Mouse (Mus musculus): ENCODE results near the gene Tas2r108. TPM values are rescaled to one million over a fixed set of nuclear protein-coding genes. Genes with fewer than 3 reads are reported as not detected.

Gene Tas2r108
- polyA plus RNA-seq (2014; fragmentation: Nextera tagmentation; extraction: Ambion mirVana), result not detected in 2 replicates

DNA sequence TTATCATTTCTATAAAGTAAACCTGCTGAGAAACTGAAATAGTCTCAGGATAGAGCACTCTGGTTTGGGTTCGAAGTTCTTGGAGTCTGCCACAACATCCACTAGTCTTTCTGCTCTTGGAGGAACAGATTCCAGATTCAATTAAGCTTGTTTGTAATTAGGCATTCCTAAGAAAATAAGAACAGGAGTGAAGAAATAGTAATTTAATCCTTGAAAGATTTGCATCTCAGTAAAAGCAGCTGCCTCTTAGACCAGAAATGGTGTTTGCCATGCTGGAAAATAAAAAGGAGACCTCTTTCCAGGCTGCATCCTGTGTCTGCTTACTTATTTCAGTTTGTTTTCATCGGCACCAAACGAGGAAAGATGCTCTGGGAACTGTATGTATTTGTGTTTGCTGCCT, at the start of gene Tas2r108:
Tas2r108 (plus strand) TSS at position 301 of the 400 bp plus-strand sequence.
- no peak for ATAC-seq (ENCODE audit: low FRiP score, low TSS enrichment)

DNA sequence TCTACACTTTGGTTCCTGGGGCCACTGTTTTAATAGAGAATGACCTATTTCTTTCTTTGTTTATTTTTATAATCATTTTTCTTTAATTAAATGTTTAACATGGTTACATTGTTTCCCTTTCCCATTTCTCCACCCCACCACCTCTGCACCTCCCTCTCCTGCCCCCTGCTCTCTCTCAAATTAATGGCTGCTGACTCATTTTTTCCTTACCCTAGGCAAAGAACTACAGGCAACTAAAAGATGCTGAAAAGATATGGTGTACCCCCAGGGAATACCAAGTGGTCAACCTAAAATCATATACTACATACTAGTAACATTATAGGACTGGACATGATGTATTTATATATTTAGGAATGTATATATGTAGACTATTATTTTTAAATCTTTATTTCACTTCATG, 44.7 kb upstream of the Tas2r108 start:
- H3K27ac ChIP-seq (ENCODE audit: low read depth, low read length), result no peak overlapping the region
- no peak overlapping the region for H3K4me2 ChIP-seq (replicated peaks; ENCODE audit: low read depth, low read length)
- H3K36me3 ChIP-seq (ENCODE audit: control insufficient read depth, insufficient read depth, low read length), result no peaks in the 10 kb centered on the region
- H3K4me3 ChIP-seq (ENCODE audit: low read length), result no peak overlapping the region
- no peak for ATAC-seq (ENCODE audit: low FRiP score, low TSS enrichment)
- H3K27me3 ChIP-seq (ENCODE audit: control insufficient read depth, insufficient read depth, low read length), result no peaks in the 10 kb centered on the region
- H3K4me1 ChIP-seq (ENCODE audit: control insufficient read depth, insufficient read depth, low read length), result no peaks in the 10 kb centered on the region
- no peaks in the 10 kb centered on the region for H3K9me3 ChIP-seq (ENCODE audit: control insufficient read depth, low read length)
- H3K9ac ChIP-seq (ENCODE audit: low read depth, low read length), result no peak overlapping the region

More for the DNA sequence above, at the start of gene Tas2r108:
- no peaks in the 10 kb centered on the region for H3K27me3 ChIP-seq (ENCODE audit: control insufficient read depth, insufficient read depth, low read length)
- 84% methylated on average over 3 of the region's 3 CpGs for WGBS
- H3K9ac ChIP-seq (ENCODE audit: low read depth, low read length), result no peak within 1 kb of the TSS
- no peak within 1 kb of the TSS for H3K4me3 ChIP-seq (ENCODE audit: low read length)
- H3K4me2 ChIP-seq (replicated peaks; ENCODE audit: low read depth, low read length), result no peak within 1 kb of the TSS
- H3K4me1 ChIP-seq (ENCODE audit: control insufficient read depth, insufficient read depth, low read length), result no peaks in the 10 kb centered on the region
- no peak within 1 kb of the TSS for H3K27ac ChIP-seq (ENCODE audit: low read depth, low read length)
- H3K9me3 ChIP-seq (ENCODE audit: control insufficient read depth, low read length), result no peaks in the 10 kb centered on the region
- no peaks in the 10 kb centered on the region for H3K36me3 ChIP-seq (ENCODE audit: control insufficient read depth, insufficient read depth, low read length)

DNA sequence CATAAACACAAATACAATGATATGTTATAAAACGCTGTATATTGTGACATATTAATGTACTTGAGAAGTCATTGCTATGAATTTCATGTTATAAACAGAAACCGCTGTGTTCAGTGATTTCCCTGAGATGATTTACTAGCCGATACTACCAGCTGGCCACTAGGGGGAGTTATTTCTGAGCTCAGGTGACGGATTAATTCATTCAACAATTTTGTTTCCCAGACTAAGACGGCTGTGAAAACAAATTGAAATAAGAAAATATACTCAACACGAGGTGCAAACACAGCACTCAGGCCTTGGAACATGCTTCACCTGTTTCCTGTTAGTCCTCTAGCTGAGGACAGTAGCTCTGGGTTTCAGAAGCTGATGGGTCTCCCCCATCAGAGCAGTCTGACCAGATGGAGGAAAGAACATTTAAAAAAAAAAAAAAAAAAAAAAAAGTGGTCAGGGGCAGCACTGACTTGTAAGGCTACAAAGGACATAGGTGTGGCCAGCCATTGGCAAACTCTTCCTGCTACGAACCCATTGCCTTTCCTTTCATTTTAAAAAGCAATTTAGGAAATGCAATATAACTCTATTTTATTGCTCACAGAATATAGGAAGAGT, 38.8 kb upstream of the Tas2r108 start:
- Histone ChIP-seq H3K27me3 (ENCODE audit: control insufficient read depth, insufficient read depth, low read length) (no peaks in the 10 kb centered on the region), H3K4me2 (replicated peaks; ENCODE audit: low read depth, low read length) (no peak overlapping the region), H3K9me3 (ENCODE audit: control insufficient read depth, low read length) (no peaks in the 10 kb centered on the region), H3K4me3 (ENCODE audit: low read length) (no peak overlapping the region), H3K9ac (ENCODE audit: low read depth, low read length) (no peak overlapping the region), H3K4me1 (ENCODE audit: control insufficient read depth, insufficient read depth, low read length) (no peaks in the 10 kb centered on the region), H3K36me3 (ENCODE audit: control insufficient read depth, insufficient read depth, low read length) (no peaks in the 10 kb centered on the region), H3K27ac (ENCODE audit: low read depth, low read length) (no peak overlapping the region)
- 24% methylated on average over 7 of the region's 7 CpGs for WGBS
- ATAC-seq (ENCODE audit: low FRiP score, low TSS enrichment), result no peak

DNA sequence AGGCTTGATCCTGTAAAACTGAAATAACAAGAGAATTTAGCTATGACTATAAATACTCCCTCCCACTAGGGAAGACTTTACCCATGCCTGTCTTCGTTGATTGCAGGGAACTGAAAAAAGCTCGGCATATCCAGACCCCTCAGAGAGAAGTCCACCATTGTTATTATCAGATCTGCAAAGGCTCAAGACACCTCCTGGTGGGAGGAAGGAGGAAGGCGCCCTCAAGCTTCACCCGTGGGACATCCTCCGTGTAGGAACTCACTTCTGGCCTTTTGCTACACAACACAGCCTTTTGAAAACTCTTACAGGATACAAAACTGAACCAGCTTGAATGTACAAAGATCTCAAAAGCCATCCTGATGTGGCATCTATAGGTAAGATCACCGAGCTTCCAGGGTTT, 27.6 kb upstream of the Tas2r108 start:
- no peak for ATAC-seq (ENCODE audit: low FRiP score, low TSS enrichment)
- H3K4me3 ChIP-seq (ENCODE audit: low read length), result no peak overlapping the region
- no peak overlapping the region for H3K9ac ChIP-seq (ENCODE audit: low read depth, low read length)
- H3K27me3 ChIP-seq (ENCODE audit: control insufficient read depth, insufficient read depth, low read length), result no peaks in the 10 kb centered on the region
- 51% methylated on average over 6 of the region's 6 CpGs for WGBS
- H3K36me3 ChIP-seq (ENCODE audit: control insufficient read depth, insufficient read depth, low read length), result no peaks in the 10 kb centered on the region
- no peak overlapping the region for H3K4me2 ChIP-seq (replicated peaks; ENCODE audit: low read depth, low read length)
- no peak overlapping the region for H3K27ac ChIP-seq (ENCODE audit: low read depth, low read length)
- no peaks in the 10 kb centered on the region for H3K9me3 ChIP-seq (ENCODE audit: control insufficient read depth, low read length)
- H3K4me1 ChIP-seq (ENCODE audit: control insufficient read depth, insufficient read depth, low read length), result no peaks in the 10 kb centered on the region

DNA sequence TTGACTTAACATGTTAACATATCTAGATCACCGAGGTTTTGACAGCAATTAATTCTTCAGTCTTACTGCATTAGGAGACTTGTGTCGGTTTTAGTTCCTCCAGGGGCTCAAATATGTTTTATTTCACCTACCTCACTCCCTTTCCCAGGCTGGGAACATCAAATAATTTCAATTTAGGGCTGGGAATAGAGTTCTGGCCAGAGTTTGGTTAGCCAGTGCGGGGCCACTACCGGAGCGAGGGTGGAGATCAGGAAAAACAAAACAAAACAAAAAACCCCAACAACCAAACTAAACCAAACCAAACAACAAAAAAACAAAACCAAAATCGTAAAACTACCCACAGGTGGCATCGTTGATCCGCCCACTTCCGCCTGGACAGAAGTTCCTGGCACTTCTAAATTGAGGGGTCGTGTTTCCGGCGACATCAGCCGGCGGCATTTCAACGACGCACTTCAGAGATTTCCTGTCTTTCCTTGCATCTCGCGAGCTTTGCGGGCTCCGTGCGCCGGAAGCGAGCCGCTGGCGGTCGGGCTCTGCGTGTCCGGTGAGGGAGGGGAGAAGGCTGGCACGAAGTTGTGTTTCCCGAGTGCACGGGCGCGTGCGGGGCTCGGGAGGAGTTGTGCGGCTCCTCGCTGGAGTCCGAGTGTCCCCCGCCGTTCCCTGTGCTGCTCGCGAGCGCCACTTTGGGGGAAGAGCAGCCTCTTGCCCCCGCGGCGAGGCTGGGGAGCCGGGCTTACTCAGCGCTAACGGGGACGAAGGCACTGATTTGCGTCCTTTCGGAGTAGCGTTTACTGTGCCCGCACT, 22.2 kb upstream of the Tas2r108 start, which contains the start of gene Ssbp1:
Ssbp1 (plus strand) TSS at position 437 of the 804 bp plus-strand sequence.
- WGBS, result under 1% methylated on average over 54 of the region's 54 CpGs
- H3K9me3 ChIP-seq (ENCODE audit: control insufficient read depth, low read length), result no peaks in the 10 kb centered on the region
- peak within 1 kb of the TSS; percentile 92 for H3K9ac ChIP-seq (ENCODE audit: low read depth, low read length)
- H3K27ac ChIP-seq (ENCODE audit: low read depth, low read length), result peak within 1 kb of the TSS; percentile 93
- peaks cover 28% of the 10 kb centered on the region for H3K36me3 ChIP-seq (ENCODE audit: control insufficient read depth, insufficient read depth, low read length)
- H3K27me3 ChIP-seq (ENCODE audit: control insufficient read depth, insufficient read depth, low read length), result no peaks in the 10 kb centered on the region
- H3K4me2 ChIP-seq (replicated peaks; ENCODE audit: low read depth, low read length), result peak within 1 kb of the TSS; percentile 73
- ATAC-seq (ENCODE audit: low FRiP score, low TSS enrichment), result peak; percentile 98
- peak within 1 kb of the TSS; percentile 67 for H3K4me3 ChIP-seq (ENCODE audit: low read length)
- peaks cover 5% of the 10 kb centered on the region; the same call in 1 of the 2 replicates for H3K4me1 ChIP-seq (ENCODE audit: control insufficient read depth, insufficient read depth, low read length)

DNA sequence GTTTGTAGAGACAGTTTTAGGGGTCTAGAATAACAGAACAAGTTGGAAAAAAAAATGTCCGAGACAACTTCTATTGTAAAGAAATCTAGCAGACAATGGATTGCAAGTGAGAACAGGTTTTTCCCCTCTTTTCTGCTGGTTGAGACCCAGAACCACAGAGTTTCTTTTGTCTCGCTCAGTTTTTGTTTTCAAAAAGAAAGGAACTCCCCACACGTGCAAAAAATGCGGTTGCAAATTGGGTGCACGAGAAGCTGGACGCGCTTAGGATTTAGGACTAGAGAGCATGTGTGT, 21.7 kb upstream of the Tas2r108 start:
- H3K4me1 ChIP-seq (ENCODE audit: control insufficient read depth, insufficient read depth, low read length), result peaks cover 5% of the 10 kb centered on the region; the same call in 1 of the 2 replicates
- ATAC-seq (ENCODE audit: low FRiP score, low TSS enrichment), result no peak
- no peaks in the 10 kb centered on the region for H3K27me3 ChIP-seq (ENCODE audit: control insufficient read depth, insufficient read depth, low read length)
- peak overlapping the region; percentile 92 for H3K9ac ChIP-seq (ENCODE audit: low read depth, low read length)
- peak overlapping the region; percentile 73 for H3K4me2 ChIP-seq (replicated peaks; ENCODE audit: low read depth, low read length)
- peak overlapping the region; percentile 67 for H3K4me3 ChIP-seq (ENCODE audit: low read length)
- WGBS, result 1% methylated on average over 7 of the region's 7 CpGs
- H3K27ac ChIP-seq (ENCODE audit: low read depth, low read length), result peak overlapping the region; percentile 93
- peaks cover 31% of the 10 kb centered on the region for H3K36me3 ChIP-seq (ENCODE audit: control insufficient read depth, insufficient read depth, low read length)
- no peaks in the 10 kb centered on the region for H3K9me3 ChIP-seq (ENCODE audit: control insufficient read depth, low read length)

DNA sequence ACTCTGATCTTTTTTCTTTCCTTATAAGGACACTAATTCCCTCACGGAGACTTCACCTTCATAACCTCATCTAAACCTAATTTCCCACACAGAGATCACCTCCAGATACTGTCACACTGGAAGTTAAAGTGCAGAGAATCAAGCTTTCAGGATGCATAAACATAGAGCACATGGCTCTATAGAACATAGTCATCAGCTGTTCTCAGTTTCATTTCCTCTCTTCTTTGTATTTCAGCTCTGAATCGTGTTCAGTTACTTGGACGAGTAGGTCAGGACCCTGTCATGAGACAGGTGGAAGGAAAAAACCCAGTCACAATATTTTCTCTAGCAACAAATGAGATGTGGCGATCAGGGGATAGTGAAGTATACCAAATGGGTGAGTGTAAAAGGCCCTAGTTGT, 17.2 kb upstream of the Tas2r108 start:
- Histone ChIP-seq H3K4me2 (replicated peaks; ENCODE audit: low read depth, low read length) (no peak overlapping the region), H3K27me3 (ENCODE audit: control insufficient read depth, insufficient read depth, low read length) (no peaks in the 10 kb centered on the region), H3K4me1 (ENCODE audit: control insufficient read depth, insufficient read depth, low read length) (peaks cover 5% of the 10 kb centered on the region; the same call in 1 of the 2 replicates), H3K27ac (ENCODE audit: low read depth, low read length) (no peak overlapping the region), H3K9me3 (ENCODE audit: control insufficient read depth, low read length) (no peaks in the 10 kb centered on the region), H3K4me3 (ENCODE audit: low read length) (no peak overlapping the region), H3K9ac (ENCODE audit: low read depth, low read length) (no peak overlapping the region), H3K36me3 (ENCODE audit: control insufficient read depth, insufficient read depth, low read length) (peaks cover 55% of the 10 kb centered on the region)
- 81% methylated on average over 4 of the region's 4 CpGs for WGBS
- ATAC-seq (ENCODE audit: low FRiP score, low TSS enrichment), result no peak

DNA sequence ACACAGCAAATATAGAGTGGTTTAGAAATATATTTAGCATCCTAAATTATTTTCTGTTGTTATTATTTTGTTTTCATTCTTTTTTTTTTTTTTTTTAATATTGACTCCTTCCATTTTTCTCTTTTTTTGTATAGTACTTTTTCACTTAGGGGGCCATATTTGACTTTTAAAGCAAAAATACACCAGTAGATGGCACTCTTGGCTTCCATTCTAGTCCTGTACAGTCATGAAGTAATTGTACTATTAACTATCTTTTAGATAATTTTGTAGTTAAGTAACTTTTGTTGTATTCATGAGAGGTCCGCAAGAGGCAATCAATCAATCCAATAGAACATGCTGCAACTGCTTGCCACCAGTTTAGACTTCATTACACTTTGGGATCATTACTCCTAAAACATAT, 13.6 kb upstream of the Tas2r108 start:
- no peak overlapping the region for H3K27ac ChIP-seq (ENCODE audit: low read depth, low read length)
- 75% methylated on average over 1 of the region's 1 CpGs for WGBS

DNA sequence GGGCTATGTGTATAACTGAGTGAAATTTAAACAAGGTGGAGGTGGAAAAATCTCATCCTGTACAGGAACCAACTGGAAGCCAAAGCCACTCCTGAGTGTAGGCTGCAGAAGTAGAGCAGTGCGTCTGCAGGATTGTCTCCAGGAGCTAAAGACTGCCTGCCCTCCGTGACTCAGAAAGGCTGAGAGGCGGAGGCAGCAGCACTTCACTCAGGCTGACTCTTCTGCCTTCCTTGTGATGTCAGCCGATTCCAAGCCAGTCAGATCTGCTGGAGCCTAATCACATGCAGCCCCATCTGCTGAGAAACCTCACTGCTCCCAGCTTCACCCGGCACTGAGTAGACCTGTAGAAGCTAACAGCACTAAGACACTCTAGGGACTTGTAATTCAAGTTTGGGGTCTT, 11.0 kb upstream of the Tas2r108 start:
- H3K27me3 ChIP-seq (ENCODE audit: control insufficient read depth, insufficient read depth, low read length), result no peaks in the 10 kb centered on the region
- peaks cover 61% of the 10 kb centered on the region for H3K36me3 ChIP-seq (ENCODE audit: control insufficient read depth, insufficient read depth, low read length)
- ATAC-seq (ENCODE audit: low FRiP score, low TSS enrichment), result no peak
- no peak overlapping the region for H3K4me3 ChIP-seq (ENCODE audit: low read length)
- H3K9me3 ChIP-seq (ENCODE audit: control insufficient read depth, low read length), result no peaks in the 10 kb centered on the region
- no peak overlapping the region for H3K27ac ChIP-seq (ENCODE audit: low read depth, low read length)
- H3K4me2 ChIP-seq (replicated peaks; ENCODE audit: low read depth, low read length), result no peak overlapping the region
- no peaks in the 10 kb centered on the region for H3K4me1 ChIP-seq (ENCODE audit: control insufficient read depth, insufficient read depth, low read length)
- WGBS, result 92% methylated on average over 5 of the region's 5 CpGs
- H3K9ac ChIP-seq (ENCODE audit: low read depth, low read length), result no peak overlapping the region

More for the DNA sequence above, 13.6 kb upstream of the Tas2r108 start:
- H3K27me3 ChIP-seq (ENCODE audit: control insufficient read depth, insufficient read depth, low read length), result no peaks in the 10 kb centered on the region
- H3K4me2 ChIP-seq (replicated peaks; ENCODE audit: low read depth, low read length), result no peak overlapping the region
- H3K9me3 ChIP-seq (ENCODE audit: control insufficient read depth, low read length), result no peaks in the 10 kb centered on the region
- H3K4me1 ChIP-seq (ENCODE audit: control insufficient read depth, insufficient read depth, low read length), result no peaks in the 10 kb centered on the region
- no peak overlapping the region for H3K4me3 ChIP-seq (ENCODE audit: low read length)
- no peak overlapping the region for H3K9ac ChIP-seq (ENCODE audit: low read depth, low read length)
- ATAC-seq (ENCODE audit: low FRiP score, low TSS enrichment), result no peak
- H3K36me3 ChIP-seq (ENCODE audit: control insufficient read depth, insufficient read depth, low read length), result peaks cover 70% of the 10 kb centered on the region
